In genomic region chr1:22353687-22354086, GRCm38 (mm10) we compare ENCODE assay signal across 15 mouse cellular contexts.
DNase-seq lines count a peak whose midpoint lies in the region; ATAC-seq and TF ChIP-seq lines count a peak whose summit lies in the region.
"Had no signal": no experiment of that assay in that cellular context is flagged by ENCODE, and none has a peak within 500 bp of the region (broad histone marks: within the 10 kb centered on the region; RNA-seq: fewer than 3 reads in every experiment).

No protein-coding gene starts in this region.

- DNase-seq in forebrain, embryonic 14.5 days (ENCODE audit: low spot score) = peak; percentile 27
- no peak for DNase-seq in forebrain, embryonic 10.5 days (ENCODE audit: extremely low spot score, low spot score)
- DNase-seq in forebrain, postnatal 0 days = no peak
- DNase-seq in right cerebral cortex, adult 18-20 months = no peak
- DNase-seq: adrenal gland, adult 2 months; adrenal gland, postnatal 10 days; adrenal gland, postnatal 25 days; cerebellum, adult 11-12 months; cerebellum, adult 2 months; cerebellum, adult 9-10 months; cerebellum, postnatal 10 days; cerebellum, postnatal 25 days had no signal

- H3K4me2 ChIP-seq in forebrain, embryonic 14.5 days (ENCODE audit: low read length) = no peak overlapping the region
- H3K4me2 ChIP-seq in forebrain, embryonic 16.5 days (ENCODE audit: low read length) = no peak overlapping the region
- no peak overlapping the region for H3K4me2 ChIP-seq in forebrain, postnatal 0 days (ENCODE audit: low read depth)
- H3K4me2 ChIP-seq: embryonic facial prominence, embryonic 12.5 days had no signal

- H3K4me1 ChIP-seq in forebrain, embryonic 14.5 days (ENCODE audit: control insufficient read depth, insufficient read depth, low read length) = no peaks in the 10 kb centered on the region
- no peaks in the 10 kb centered on the region for H3K4me1 ChIP-seq in forebrain, embryonic 10.5 days
- no peaks in the 10 kb centered on the region for H3K4me1 ChIP-seq in forebrain, embryonic 16.5 days (replicated peaks; ENCODE audit: control insufficient read depth, insufficient read depth, low read length)
- no peaks in the 10 kb centered on the region for H3K4me1 ChIP-seq in forebrain, postnatal 0 days (ENCODE audit: insufficient read depth)
- H3K4me1 ChIP-seq: embryonic facial prominence, embryonic 10.5 days; embryonic facial prominence, embryonic 12.5 days had no signal

- no peaks in the 10 kb centered on the region for H3K27me3 ChIP-seq in forebrain, embryonic 14.5 days (replicated peaks; ENCODE audit: control insufficient read depth, insufficient read depth, low read length)
- H3K27me3 ChIP-seq in forebrain, embryonic 10.5 days (ENCODE audit: poor library complexity, severe bottlenecking) = no peaks in the 10 kb centered on the region
- H3K27me3 ChIP-seq in forebrain, embryonic 16.5 days (replicated peaks; ENCODE audit: control insufficient read depth, insufficient read depth, low read length) = no peaks in the 10 kb centered on the region
- no peaks in the 10 kb centered on the region for H3K27me3 ChIP-seq in forebrain, postnatal 0 days (ENCODE audit: insufficient read depth, low read length)
- H3K27me3 ChIP-seq: embryonic facial prominence, embryonic 12.5 days had no signal

- TF ChIP-seq CTCF in forebrain, postnatal 0 days (IDR thresholded peaks at IDR 0.05; ENCODE audit: low read depth) = no peak

- H3K9me3 ChIP-seq in forebrain, embryonic 14.5 days (replicated peaks; ENCODE audit: control insufficient read depth, low read length) = no peaks in the 10 kb centered on the region
- no peaks in the 10 kb centered on the region for H3K9me3 ChIP-seq in forebrain, embryonic 10.5 days
- no peaks in the 10 kb centered on the region for H3K9me3 ChIP-seq in forebrain, embryonic 16.5 days (ENCODE audit: control insufficient read depth, low read length)
- no peaks in the 10 kb centered on the region for H3K9me3 ChIP-seq in forebrain, postnatal 0 days (ENCODE audit: low read length)
- H3K9me3 ChIP-seq: embryonic facial prominence, embryonic 10.5 days; embryonic facial prominence, embryonic 12.5 days had no signal

- peak; percentile 68 for ATAC-seq in forebrain, embryonic 14.5 days
- peak; percentile 68 for ATAC-seq in forebrain, embryonic 16.5 days
- ATAC-seq in forebrain, postnatal 0 days = no peak

- WGBS in forebrain, embryonic 14.5 days = 36% methylated on average over 4 of the region's 4 CpGs
- 82% methylated on average over 4 of the region's 4 CpGs for WGBS in forebrain, embryonic 10.5 days
- 31% methylated on average over 4 of the region's 4 CpGs for WGBS in forebrain, embryonic 16.5 days
- 34% methylated on average over 4 of the region's 4 CpGs for WGBS in forebrain, postnatal 0 days

- H3K9ac ChIP-seq in forebrain, embryonic 14.5 days (ENCODE audit: low read length) = no peak overlapping the region
- no peak overlapping the region for H3K9ac ChIP-seq in forebrain, embryonic 16.5 days (replicated peaks; ENCODE audit: low read depth, low read length)
- no peak overlapping the region for H3K9ac ChIP-seq in forebrain, postnatal 0 days
- H3K9ac ChIP-seq: embryonic facial prominence, embryonic 12.5 days had no signal

- H3K27ac ChIP-seq in forebrain, embryonic 14.5 days (ENCODE audit: low read depth, low read length) = no peak overlapping the region
- no peak overlapping the region for H3K27ac ChIP-seq in forebrain, embryonic 10.5 days
- H3K27ac ChIP-seq in forebrain, embryonic 16.5 days (ENCODE audit: low read length) = no peak overlapping the region
- no peak overlapping the region for H3K27ac ChIP-seq in forebrain, postnatal 0 days (ENCODE audit: low read depth, low read length)
- H3K27ac ChIP-seq: embryonic facial prominence, embryonic 10.5 days; embryonic facial prominence, embryonic 12.5 days had no signal

- H3K36me3 ChIP-seq in forebrain, embryonic 14.5 days (ENCODE audit: control insufficient read depth, insufficient read depth, low read length) = no peaks in the 10 kb centered on the region
- H3K36me3 ChIP-seq in forebrain, embryonic 10.5 days (replicated peaks) = no peaks in the 10 kb centered on the region
- H3K36me3 ChIP-seq in forebrain, embryonic 16.5 days (ENCODE audit: control insufficient read depth, insufficient read depth) = no peaks in the 10 kb centered on the region
- H3K36me3 ChIP-seq in forebrain, postnatal 0 days (ENCODE audit: insufficient read depth) = no peaks in the 10 kb centered on the region
- H3K36me3 ChIP-seq: embryonic facial prominence, embryonic 10.5 days; embryonic facial prominence, embryonic 12.5 days had no signal

- H3K4me3 ChIP-seq in forebrain, embryonic 14.5 days (ENCODE audit: low read depth, low read length) = no peak overlapping the region
- no peak overlapping the region for H3K4me3 ChIP-seq in forebrain, embryonic 10.5 days
- no peak overlapping the region for H3K4me3 ChIP-seq in forebrain, embryonic 16.5 days (replicated peaks; ENCODE audit: low read length)
- no peak overlapping the region for H3K4me3 ChIP-seq in forebrain, postnatal 0 days (ENCODE audit: low read depth, low read length)
- H3K4me3 ChIP-seq: embryonic facial prominence, embryonic 10.5 days; embryonic facial prominence, embryonic 12.5 days had no signal
